Mouse (Mus musculus) heart, postnatal 0 days (tissue): ENCODE results near the gene Axin1.

ENCODE experiments used
- CTCF ChIP-seq: IDR thresholded peaks from 2 replicates; pipeline ENCODE4 v1.5.1; 2016; ENCODE audit warnings: antibody characterized with exemption, control low read depth, low read depth
- EP300 ChIP-seq: IDR thresholded peaks from 2 replicates; pipeline ENCODE4 v1.6.1; 2016; ENCODE audit warnings: antibody characterized with exemption, low read depth

GRCm38 (mm10) chr17:26192481-26193190, 54.1 kb downstream of the Axin1 start:
- no peak for TF ChIP-seq CTCF
- TF ChIP-seq EP300, result no peak
